Mouse (Mus musculus) small intestine, adult 2 months (tissue): ENCODE data around the gene Mrpl52.

Source experiments
- CTCF ChIP-seq: fragments of 200-500 bp; IDR thresholded peaks from 2 replicates; pipeline ENCODE4 v1.5.1; 2012; ENCODE audit warnings: low read depth, mild to moderate bottlenecking, control low read depth, inconsistent platforms, low read length, moderate library complexity, mixed read lengths; ENCODE audit not compliant: insufficient replicate concordance, insufficient read length; ENCODE audit errors: extremely low read depth
- POLR2A ChIP-seq: fragments of 200-500 bp; IDR thresholded peaks from 2 replicates; pipeline ENCODE4 v1.6.1; 2012; ENCODE audit warnings: low read depth, mild to moderate bottlenecking, control low read depth, inconsistent platforms, low read length, moderate library complexity

DNA sequence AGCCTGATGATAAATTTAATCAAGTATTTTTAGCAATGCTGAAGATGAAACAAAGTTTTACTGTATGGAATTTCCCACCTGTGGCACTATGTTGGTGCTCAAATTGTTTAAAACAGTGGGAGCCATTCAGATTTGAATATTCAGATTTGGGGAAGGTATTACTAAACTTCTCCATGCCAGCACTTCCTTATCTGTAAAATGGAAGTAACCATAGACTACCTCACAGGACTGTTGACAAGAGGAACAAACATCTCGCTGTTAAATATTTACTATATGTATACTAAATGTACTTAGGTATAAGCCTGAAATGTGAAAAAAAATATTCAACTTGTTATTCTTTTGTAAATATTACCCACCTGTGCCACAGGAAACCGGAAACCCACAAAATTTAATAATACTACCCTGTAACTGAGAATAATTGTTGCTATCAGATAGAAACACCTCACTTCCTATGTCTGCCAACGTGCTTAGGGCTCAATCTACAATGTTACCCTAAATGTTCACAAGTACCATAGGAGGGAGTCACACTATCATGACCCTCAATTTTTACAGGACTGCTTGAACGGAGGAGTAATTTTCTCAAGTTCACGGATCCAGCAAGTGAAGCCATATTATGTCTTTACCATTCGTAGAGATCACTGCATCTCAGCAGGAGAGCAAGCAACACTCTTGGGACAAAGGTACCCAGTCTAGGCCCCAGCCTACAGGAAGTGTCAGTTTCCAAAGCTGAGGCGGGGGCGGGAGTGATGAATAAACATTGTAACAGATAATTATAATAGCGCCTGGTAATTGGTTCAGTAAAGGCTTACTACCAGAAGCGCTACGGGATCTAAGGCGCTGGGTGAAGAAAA is 36.6 kb downstream of the Mrpl52 start:
- TF ChIP-seq CTCF (no peak), POLR2A (no peak)
